Mouse (Mus musculus) stomach, embryonic 16.5 days (tissue): ENCODE data around the gene Spc25. TPM values are rescaled to one million over a fixed set of nuclear protein-coding genes. Genes with fewer than 3 reads are reported as not detected.

Source experiments
- ATAC-seq: fragments of 200-750 bp; cut with Nextera tagmentation; 2 replicates; pipeline ENCODE4 v1.8.0; 2017; ENCODE audit warnings: moderate number of reproducible peaks, moderate TSS enrichment; ENCODE audit not compliant: insufficient read depth, low FRiP score
- H3K27ac ChIP-seq: fragments of 300-500 bp; sonication (generic); 2 replicates; pipeline ENCODE4 v1.5.1; 2014; ENCODE audit warnings: low read length
- H3K27me3 ChIP-seq: fragments of 300-500 bp; sonication (generic); 2 replicates; pipeline ENCODE4 v1.6.1; 2014; ENCODE audit warnings: low read length, control low read depth, mixed read lengths; ENCODE audit not compliant: control insufficient read depth, insufficient read depth
- H3K36me3 ChIP-seq: fragments of 300-500 bp; sonication (generic); 2 replicates; pipeline ENCODE4 v1.6.1; 2014; ENCODE audit warnings: low read length; ENCODE audit not compliant: control insufficient read depth, insufficient read depth
- H3K4me1 ChIP-seq: fragments of 300-500 bp; sonication (generic); 2 replicates; pipeline ENCODE4 v1.6.1; 2014; ENCODE audit warnings: low read length, control low read depth, mixed read lengths; ENCODE audit not compliant: control insufficient read depth, insufficient read depth
- H3K4me2 ChIP-seq: fragments of 300-500 bp; sonication (generic); 2 replicates; pipeline ENCODE4 v1.6.1; 2014; ENCODE audit warnings: low read depth, low read length, mixed read lengths
- H3K4me3 ChIP-seq: fragments of 300-500 bp; sonication (generic); replicated peaks from 2 replicates; pipeline ENCODE4 v1.5.1; 2014; ENCODE audit warnings: mild to moderate bottlenecking, low read length
- H3K9ac ChIP-seq: fragments of 300-500 bp; sonication (generic); 2 replicates; pipeline ENCODE4 v1.6.1; 2014; ENCODE audit warnings: low read length
- H3K9me3 ChIP-seq: fragments of 300-500 bp; sonication (generic); replicated peaks from 2 replicates; pipeline ENCODE4 v1.6.1; 2016; ENCODE audit warnings: low read length, control low read depth; ENCODE audit not compliant: control insufficient read depth
- WGBS: fragments of 180-500 bp; shearing (Covaris S2); extraction: QIAGEN DNeasy Blood & Tissue Kit; methylation state at CpG from one replicate; pipeline ENCODE4 v1.1.7; 2014; 5-methylcytosine and 5-hydroxymethylcytosine counted together
- polyA plus RNA-seq: library from polyadenylated mRNA; unstranded; fragments of >200 nt; fragmentation: Nextera tagmentation; extraction: Ambion mirVana; gene quantifications from 2 replicates; pipeline ENCODE4 v1.2.1, GENCODE M21; 2015

Gene Spc25
- polyA plus RNA-seq, result 139 and 142 TPM in 2 replicates

DNA sequence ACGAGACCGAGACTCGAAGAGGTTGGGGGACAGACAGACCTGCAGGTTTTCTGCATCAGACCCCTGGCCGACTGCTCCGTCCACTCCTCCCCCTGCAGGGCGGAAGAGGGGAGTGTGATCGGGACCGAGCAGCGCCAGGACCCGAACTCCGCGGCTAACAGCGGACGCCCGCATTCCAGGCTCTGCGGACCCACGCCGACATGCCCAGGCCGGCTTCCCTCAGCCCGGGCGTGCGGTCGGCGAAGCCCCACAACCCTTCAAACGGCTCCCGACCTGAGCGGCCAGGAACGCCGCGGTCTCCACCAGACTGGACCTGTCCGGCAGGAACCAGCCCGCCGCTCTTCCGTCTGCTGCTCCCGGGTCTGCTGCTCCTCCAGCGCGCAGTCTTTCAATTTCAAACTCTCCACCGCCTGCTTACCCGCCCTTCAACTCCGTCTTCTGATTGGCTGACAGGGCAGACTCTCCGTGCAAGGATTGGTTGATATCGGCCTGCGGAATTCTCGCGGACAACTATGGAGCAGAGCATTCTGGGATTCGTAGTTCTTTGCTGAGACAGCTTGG lies at the start of gene Spc25:
Spc25 (minus strand) TSS at position 404 of the 561 bp plus-strand sequence.
- ATAC-seq, result peak; percentile 99
- H3K36me3 ChIP-seq, result peaks cover 11% of the 10 kb centered on the region; the same call in 1 of the 2 replicates
- H3K9ac ChIP-seq, result peak within 1 kb of the TSS; percentile 88
- peak within 1 kb of the TSS; percentile 96 for H3K4me3 ChIP-seq
- H3K27ac ChIP-seq, result peak within 1 kb of the TSS; percentile 84
- H3K4me2 ChIP-seq, result peak within 1 kb of the TSS; percentile 55
- under 1% methylated on average over 46 of the region's 46 CpGs for WGBS
- H3K9me3 ChIP-seq, result no peaks in the 10 kb centered on the region
- no peaks in the 10 kb centered on the region for H3K27me3 ChIP-seq
- H3K4me1 ChIP-seq, result peaks cover 5% of the 10 kb centered on the region; the same call in 1 of the 2 replicates

DNA sequence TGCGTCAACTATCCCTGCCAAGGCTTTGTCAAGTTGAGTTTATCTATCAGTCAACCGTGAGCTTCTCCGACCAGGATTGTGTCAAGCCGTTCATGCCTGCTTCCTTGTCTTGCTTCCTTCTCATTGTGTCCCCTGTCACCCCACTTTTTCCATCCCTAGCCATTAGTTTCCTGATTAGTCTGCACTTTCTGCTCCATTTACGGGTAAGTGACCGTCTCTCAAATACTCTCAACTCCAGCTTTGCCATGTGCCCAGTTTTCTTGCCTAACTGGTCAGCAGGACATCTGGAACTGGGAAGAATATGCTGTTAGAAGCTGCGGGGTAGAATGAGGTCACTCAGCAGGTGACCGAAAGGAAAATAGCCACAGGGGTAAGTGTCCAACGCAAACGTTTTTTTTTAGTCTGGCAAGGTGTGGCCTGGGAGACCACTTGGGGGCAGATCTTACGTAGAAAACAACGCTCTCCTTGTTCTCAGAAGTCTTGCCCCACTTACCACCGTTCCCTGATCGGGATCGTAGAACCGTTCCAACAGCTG lies 42.3 kb upstream of the Spc25 start:
- Histone ChIP-seq H3K4me3 (no peak overlapping the region), H3K4me2 (no peak overlapping the region), H3K27ac (no peak overlapping the region), H3K9me3 (no peaks in the 10 kb centered on the region), H3K27me3 (no peaks in the 10 kb centered on the region), H3K36me3 (no peaks in the 10 kb centered on the region), H3K9ac (no peak overlapping the region), H3K4me1 (no peaks in the 10 kb centered on the region)
- no peak for ATAC-seq
- 60% methylated on average over 16 of the region's 16 CpGs for WGBS

DNA sequence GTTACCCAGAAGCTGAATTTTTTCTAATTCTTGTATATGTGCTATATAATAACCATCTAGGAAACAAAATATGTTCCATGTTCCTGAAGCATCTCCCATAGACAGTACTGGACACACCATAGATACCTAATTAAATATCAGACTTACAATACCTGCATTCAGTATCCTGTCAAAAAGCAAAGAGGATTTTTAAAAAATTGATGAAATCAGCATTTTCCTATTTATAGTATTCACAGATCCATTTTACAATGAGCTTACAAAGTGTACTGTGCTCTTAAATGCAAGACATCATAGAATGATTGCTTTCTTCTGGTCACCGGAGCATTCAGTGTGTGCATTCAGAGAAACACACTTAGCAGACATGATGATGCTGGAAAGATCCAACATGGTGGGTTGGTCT lies 41.1 kb upstream of the Spc25 start:
- Histone ChIP-seq H3K4me2 (no peak overlapping the region), H3K36me3 (no peaks in the 10 kb centered on the region), H3K9me3 (no peaks in the 10 kb centered on the region), H3K9ac (no peak overlapping the region), H3K4me1 (no peaks in the 10 kb centered on the region), H3K27ac (no peak overlapping the region), H3K4me3 (no peak overlapping the region), H3K27me3 (no peaks in the 10 kb centered on the region)
- ATAC-seq, result no peak
- 95% methylated on average over 1 of the region's 1 CpGs for WGBS

DNA sequence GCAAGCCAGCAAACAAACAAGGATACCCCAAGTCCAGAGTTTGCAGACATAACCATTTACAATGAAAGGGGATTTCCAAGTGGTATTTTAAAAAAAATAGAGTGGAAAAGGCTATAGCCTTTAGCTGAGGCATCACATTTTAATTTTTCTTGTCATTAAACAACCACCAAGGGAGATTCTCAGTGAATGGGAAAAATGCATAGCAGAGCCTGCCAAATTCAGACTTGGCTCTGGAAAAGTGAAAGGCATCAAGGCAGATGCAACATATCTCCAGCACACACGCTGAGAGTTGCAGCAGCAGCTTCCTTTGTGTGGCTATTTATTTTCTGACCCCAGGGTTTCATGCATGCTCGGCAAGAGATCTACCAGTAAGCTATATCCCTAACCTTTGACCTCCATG lies 38.9 kb upstream of the Spc25 start:
- no peak overlapping the region for H3K9ac ChIP-seq
- no peak for ATAC-seq
- no peak overlapping the region for H3K27ac ChIP-seq
- H3K27me3 ChIP-seq, result no peaks in the 10 kb centered on the region
- no peaks in the 10 kb centered on the region for H3K9me3 ChIP-seq
- H3K4me2 ChIP-seq, result no peak overlapping the region
- no peaks in the 10 kb centered on the region for H3K36me3 ChIP-seq
- no peaks in the 10 kb centered on the region for H3K4me1 ChIP-seq
- WGBS, result 29% methylated on average over 2 of the region's 2 CpGs
- H3K4me3 ChIP-seq, result no peak overlapping the region

DNA sequence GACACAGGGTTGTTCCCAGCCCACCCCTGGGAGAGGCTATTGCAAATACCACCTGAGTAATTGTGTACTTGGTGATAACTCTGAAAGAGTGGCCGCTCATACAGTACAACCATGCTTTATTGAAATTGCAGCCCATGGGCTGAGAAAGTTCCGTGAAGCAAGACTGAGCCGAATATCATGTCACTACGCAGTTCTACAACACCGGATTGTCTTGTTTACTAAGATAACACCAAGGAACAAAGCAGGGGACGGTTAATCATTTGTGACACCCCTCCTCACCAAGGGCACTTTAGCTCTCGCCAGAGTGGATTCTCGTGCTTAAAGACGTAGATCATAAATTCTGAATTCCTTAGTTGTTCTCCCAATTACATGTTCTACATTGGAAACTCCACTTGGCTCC lies 33.3 kb upstream of the Spc25 start:
- H3K36me3 ChIP-seq, result no peaks in the 10 kb centered on the region
- no peak overlapping the region for H3K27ac ChIP-seq
- H3K4me3 ChIP-seq, result no peak overlapping the region
- WGBS, result 69% methylated on average over 9 of the region's 9 CpGs
- no peaks in the 10 kb centered on the region for H3K4me1 ChIP-seq
- H3K27me3 ChIP-seq, result no peaks in the 10 kb centered on the region
- H3K9me3 ChIP-seq, result no peaks in the 10 kb centered on the region
- no peak for ATAC-seq
- H3K4me2 ChIP-seq, result no peak overlapping the region
- H3K9ac ChIP-seq, result no peak overlapping the region

DNA sequence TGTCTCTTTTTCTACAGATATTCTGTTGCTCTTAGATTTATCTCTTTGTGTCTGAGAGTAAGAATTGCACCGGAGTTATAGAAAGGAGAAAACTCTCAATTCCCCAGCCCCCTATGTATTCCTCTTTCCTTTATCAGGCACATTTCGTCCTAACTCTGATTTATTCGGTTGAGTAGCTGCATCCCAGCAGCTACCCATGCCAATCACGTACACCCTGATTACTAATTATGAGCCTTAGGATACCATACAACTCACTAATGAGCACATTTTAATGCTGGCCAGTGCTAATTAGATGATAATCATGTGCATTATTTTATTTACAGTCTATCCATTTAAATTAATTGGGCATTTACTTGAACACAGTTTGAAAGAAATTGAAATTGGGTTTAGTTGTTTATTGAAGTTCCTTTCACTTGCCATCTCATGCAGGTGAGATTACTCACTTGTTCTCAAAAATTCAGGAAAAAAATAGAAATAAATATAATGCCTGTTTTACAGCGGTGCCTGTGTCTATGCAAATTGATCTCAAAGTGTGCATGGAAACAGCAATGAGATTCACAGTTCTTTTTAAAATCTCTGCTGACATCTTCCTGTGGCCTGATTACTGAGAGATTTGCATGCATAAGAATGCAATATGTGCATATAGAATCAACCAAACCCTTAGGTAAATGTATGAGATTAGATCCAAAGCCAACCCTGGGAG lies 29.1 kb upstream of the Spc25 start:
- H3K9me3 ChIP-seq, result no peaks in the 10 kb centered on the region
- H3K4me2 ChIP-seq, result no peak overlapping the region
- no peaks in the 10 kb centered on the region for H3K36me3 ChIP-seq
- no peak overlapping the region for H3K9ac ChIP-seq
- 91% methylated on average over 5 of the region's 5 CpGs for WGBS
- H3K27me3 ChIP-seq, result no peaks in the 10 kb centered on the region
- H3K4me3 ChIP-seq, result no peak overlapping the region
- ATAC-seq, result no peak
- H3K27ac ChIP-seq, result no peak overlapping the region
- no peaks in the 10 kb centered on the region for H3K4me1 ChIP-seq

DNA sequence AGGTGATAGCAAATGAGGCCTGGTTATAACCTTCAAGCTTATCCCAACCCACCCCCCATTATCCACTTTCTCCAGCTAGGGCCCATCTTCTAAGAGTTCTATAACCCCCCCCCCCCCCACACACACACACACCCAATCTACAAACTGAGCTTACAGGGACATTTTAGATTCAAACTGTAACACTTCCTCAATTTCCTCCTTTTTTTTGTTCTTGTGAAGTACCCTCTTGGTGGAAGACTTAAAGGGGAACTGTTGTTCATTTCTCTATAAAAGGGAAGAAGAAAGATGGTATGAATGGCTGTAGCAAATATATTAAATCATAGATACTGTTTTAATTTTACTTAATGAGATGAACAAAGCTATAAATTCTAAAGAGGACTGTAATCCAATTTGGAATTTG lies 26.1 kb upstream of the Spc25 start:
- H3K36me3 ChIP-seq, result no peaks in the 10 kb centered on the region
- no peak for ATAC-seq
- H3K9me3 ChIP-seq, result no peaks in the 10 kb centered on the region
- H3K4me3 ChIP-seq, result no peak overlapping the region
- no peak overlapping the region for H3K9ac ChIP-seq
- no peak overlapping the region for H3K27ac ChIP-seq
- H3K4me2 ChIP-seq, result no peak overlapping the region
- no peaks in the 10 kb centered on the region for H3K27me3 ChIP-seq
- H3K4me1 ChIP-seq, result no peaks in the 10 kb centered on the region

DNA sequence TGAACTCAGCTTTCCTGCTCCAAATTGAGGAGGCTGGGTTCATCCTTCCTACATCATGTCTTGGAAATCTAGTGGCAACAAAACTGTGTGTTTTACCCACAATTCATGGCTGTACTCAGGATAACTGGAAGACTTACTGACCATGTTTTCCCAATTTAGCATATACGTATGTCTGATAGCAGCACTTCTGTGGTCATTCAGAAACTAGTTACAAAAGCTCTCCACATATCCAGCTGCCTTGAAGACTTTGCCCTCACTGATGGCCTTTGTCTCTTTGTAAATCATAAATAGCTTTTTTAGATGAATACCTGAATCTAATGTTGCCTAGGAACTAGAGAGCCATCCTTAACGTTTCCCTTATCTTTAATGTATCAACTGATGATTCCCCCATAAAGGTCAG lies 24.1 kb upstream of the Spc25 start:
- Histone ChIP-seq H3K27ac (no peak overlapping the region), H3K4me1 (no peaks in the 10 kb centered on the region), H3K9me3 (no peaks in the 10 kb centered on the region), H3K4me2 (no peak overlapping the region), H3K27me3 (no peaks in the 10 kb centered on the region), H3K4me3 (no peak overlapping the region), H3K36me3 (no peaks in the 10 kb centered on the region), H3K9ac (no peak overlapping the region)
- ATAC-seq, result no peak
- 76% methylated on average over 2 of the region's 2 CpGs for WGBS

DNA sequence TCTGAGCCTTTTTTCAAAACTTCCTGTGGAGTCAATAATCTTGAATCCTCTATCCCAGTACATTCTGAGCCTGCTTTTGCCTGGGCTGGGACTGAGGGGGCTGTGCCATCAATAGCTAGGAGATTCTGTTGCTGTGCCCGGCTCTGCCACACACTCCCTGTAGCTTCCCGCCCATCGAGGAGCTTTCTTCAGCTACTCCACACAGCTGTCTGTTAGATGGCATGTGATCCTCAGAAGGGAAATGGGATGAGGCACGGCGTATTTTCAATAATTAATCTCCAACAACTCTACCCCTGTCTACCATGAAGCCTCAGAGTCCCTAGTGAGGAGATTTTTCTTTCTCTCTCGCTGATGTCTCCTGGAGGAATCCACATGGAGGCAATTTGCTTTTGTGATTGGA lies 22.6 kb upstream of the Spc25 start:
- Histone ChIP-seq H3K4me3 (no peak overlapping the region), H3K36me3 (no peaks in the 10 kb centered on the region), H3K4me2 (no peak overlapping the region), H3K9me3 (no peaks in the 10 kb centered on the region), H3K9ac (no peak overlapping the region), H3K27ac (no peak overlapping the region), H3K27me3 (no peaks in the 10 kb centered on the region), H3K4me1 (no peaks in the 10 kb centered on the region)
- no peak for ATAC-seq
- 85% methylated on average over 6 of the region's 6 CpGs for WGBS
